Mouse (Mus musculus): ENCODE results near the gene Vsig8.

GRCm38 (mm10) chr1:172508172-172508571 is 47.6 kb upstream of the Vsig8 start:
- no peak for TF ChIP-seq POLR2A (IDR thresholded peaks at IDR 0.05; ENCODE audit: extremely low read depth, insufficient read depth, low read length)
- TF ChIP-seq CTCF (IDR thresholded peaks at IDR 0.05; ENCODE audit: extremely low read depth, insufficient read depth, low read length), result no peak

Data from cortical plate, adult 2 months (tissue).